Mouse (Mus musculus) layer of hippocampus, adult 2 months (tissue): ENCODE data around the gene Pax4. TPM values are rescaled to one million over a fixed set of nuclear protein-coding genes. Genes with fewer than 3 reads are reported as not detected.

Source experiments
- DNase-seq, 2 experiments: peaks; one replicate each; pipeline ENCODE4 v3.0.0; 2022; ENCODE audit warnings: low spot score in 2 of 2
- H3K27ac ChIP-seq: fragments of 200-600 bp; 2 replicates; pipeline ENCODE4 v1.8.1; 2022
- H3K4me3 ChIP-seq: fragments of 200-600 bp; 2 replicates; pipeline ENCODE4 v1.8.1; 2022; ENCODE audit warnings: mild to moderate bottlenecking
- CTCF ChIP-seq: fragments of 200-600 bp; conservative IDR thresholded peaks from 2 replicates; pipeline ENCODE4 v1.8.1; 2022; ENCODE audit warnings: antibody characterized with exemption, mild to moderate bottlenecking, moderate library complexity
- total RNA-seq, 2 experiments: library from RNA; stranded (reverse); gene quantifications; 2 replicates each; pipeline ENCODE4 v1.2.3; 2021

The Pax4 gene
- total RNA-seq, 2 experiments from 2014 or later: not detected

GRCm38 (mm10) chr6:28427096-28427839 lies 21.9 kb downstream of the Pax4 start, which contains the start of gene Fscn3:
Gene Fscn3, plus strand, starts transcription at chr6:28427789.
- no peak for TF ChIP-seq CTCF
- DNase-seq: no peak
- Histone ChIP-seq H3K4me3 (no peak within 1 kb of the TSS), H3K27ac (no peak within 1 kb of the TSS)

- no peak for DNase-seq
- TF ChIP-seq CTCF: no peak
- H3K27ac ChIP-seq: peak overlapping the region; percentile 99; the same call in 1 of the 2 replicates
- peak overlapping the region; percentile 75 for H3K4me3 ChIP-seq
These were observed 24.1 kb downstream of the Pax4 start for GRCm38 (mm10) chr6:28425019-28425418.

- Histone ChIP-seq H3K4me3 (peak overlapping the region; percentile 75), H3K27ac (peak overlapping the region; percentile 99)
- DNase-seq: peak in 1 of 2 experiments; percentile 45
- TF ChIP-seq CTCF: peak; percentile 49
These were observed 25.1 kb downstream of the Pax4 start for GRCm38 (mm10) chr6:28423767-28424695.

- no peak for TF ChIP-seq CTCF
These were observed 25.8 kb downstream of the Pax4 start, which contains the start of gene Arf5 for GRCm38 (mm10) chr6:28423313-28423712. Gene Arf5, plus strand, starts transcription at chr6:28423560.

GRCm38 (mm10) chr6:28422651-28423290 lies 26.4 kb downstream of the Pax4 start:
- Histone ChIP-seq H3K27ac (peak overlapping the region; percentile 99), H3K4me3 (peak overlapping the region; percentile 75)
- DNase-seq: no peak
- no peak for TF ChIP-seq CTCF

More at GRCm38 (mm10) chr6:28423313-28423712, 25.8 kb downstream of the Pax4 start, which contains the start of gene Arf5:
- peak within 1 kb of the TSS; percentile 99 for H3K27ac ChIP-seq
- peak within 1 kb of the TSS; percentile 75 for H3K4me3 ChIP-seq
- DNase-seq: peak; percentile 90 to 95

- peak; percentile 79 for TF ChIP-seq CTCF
- DNase-seq: peak; percentile 92 to 96
- peak overlapping the region; percentile 85 for H3K27ac ChIP-seq
- peak overlapping the region; percentile 73 for H3K4me3 ChIP-seq
These were observed 27.6 kb downstream of the Pax4 start for GRCm38 (mm10) chr6:28421469-28422000.

GRCm38 (mm10) chr6:28420865-28421264 lies 28.3 kb downstream of the Pax4 start:
- peak overlapping the region; percentile 85 for H3K27ac ChIP-seq
- no peak for TF ChIP-seq CTCF
- no peak for DNase-seq
- peak overlapping the region; percentile 73 for H3K4me3 ChIP-seq

GRCm38 (mm10) chr6:28420361-28420760 lies 28.8 kb downstream of the Pax4 start:
- DNase-seq: no peak
- no peak overlapping the region for H3K27ac ChIP-seq
- H3K4me3 ChIP-seq: peak overlapping the region; percentile 73
- no peak for TF ChIP-seq CTCF

- Histone ChIP-seq H3K27ac (no peak overlapping the region; the same call in 1 of the 2 replicates), H3K4me3 (peak overlapping the region; percentile 73)
- no peak for TF ChIP-seq CTCF
- DNase-seq: no peak
These were observed 29.5 kb downstream of the Pax4 start for GRCm38 (mm10) chr6:28419673-28420072.

GRCm38 (mm10) chr6:28418449-28418848 lies 30.7 kb downstream of the Pax4 start:
- TF ChIP-seq CTCF: peak; percentile 37
- peak overlapping the region; percentile 2; the same call in 1 of the 2 replicates for H3K4me3 ChIP-seq
- DNase-seq: peak; percentile 49 to 63
- peak overlapping the region; percentile 77 for H3K27ac ChIP-seq

- Histone ChIP-seq H3K27ac (peak overlapping the region; percentile 77; the same call in 1 of the 2 replicates), H3K4me3 (no peak overlapping the region)
- no peak for TF ChIP-seq CTCF
- no peak for DNase-seq
These were observed 32.2 kb downstream of the Pax4 start for GRCm38 (mm10) chr6:28416981-28417380.

GRCm38 (mm10) chr6:28411236-28411635 lies 37.9 kb downstream of the Pax4 start:
- DNase-seq: no peak
- Histone ChIP-seq H3K27ac (no peak overlapping the region), H3K4me3 (no peak overlapping the region)
- no peak for TF ChIP-seq CTCF
